Mouse (Mus musculus): ENCODE measurements around the gene Fndc3b. TPM values are rescaled to one million over a fixed set of nuclear protein-coding genes. Genes with fewer than 3 reads are reported as not detected.

Gene Fndc3b
- polyA plus RNA-seq, 1 experiment from 2014 or later, result 14.0 TPM

GRCm38 (mm10) chr3:27624974-27625591, 86.0 kb downstream of the Fndc3b start:
- Histone ChIP-seq H3K4me1 (ENCODE audit: control insufficient read depth, insufficient read depth, low read length) (no peaks in the 10 kb centered on the region), H3K4me3 (ENCODE audit: low read length) (no peak overlapping the region), H3K27ac (ENCODE audit: low read length) (no peak overlapping the region), H3K27me3 (replicated peaks; ENCODE audit: control insufficient read depth, insufficient read depth, low read length) (no peaks in the 10 kb centered on the region), H3K36me3 (ENCODE audit: control insufficient read depth, insufficient read depth, low read length) (peaks cover 4% of the 10 kb centered on the region; the same call in 1 of the 2 replicates), H3K9ac (ENCODE audit: low read depth, low read length) (no peak overlapping the region), H3K4me2 (ENCODE audit: low read depth, low read length) (no peak overlapping the region), H3K9me3 (ENCODE audit: control insufficient read depth, low read length) (no peaks in the 10 kb centered on the region)
- ATAC-seq, result no peak
- WGBS, result 76% methylated on average over 12 of the region's 12 CpGs

DNA sequence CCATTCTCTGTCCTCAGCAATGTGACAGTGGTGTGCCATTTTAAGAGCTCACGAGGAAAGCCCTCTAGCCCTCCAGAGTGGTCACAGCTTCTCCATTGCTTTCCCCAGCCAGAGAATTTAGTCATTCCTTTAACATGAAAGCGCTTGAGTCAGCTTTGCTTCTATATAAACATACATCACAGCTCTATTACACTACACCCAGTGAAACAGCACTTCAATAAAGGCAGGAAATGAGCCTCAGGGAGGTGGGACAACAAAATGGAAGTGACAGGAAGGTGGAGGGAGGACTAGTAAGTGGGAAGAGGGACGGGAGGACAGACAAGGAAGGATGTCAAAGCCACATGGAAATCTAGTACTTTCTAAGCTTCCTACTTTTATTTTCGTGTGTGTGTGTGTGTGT, 88.7 kb downstream of the Fndc3b start:
- no peak overlapping the region for H3K27ac ChIP-seq (ENCODE audit: low read length)
- WGBS, result 50% methylated on average over 4 of the region's 4 CpGs

DNA sequence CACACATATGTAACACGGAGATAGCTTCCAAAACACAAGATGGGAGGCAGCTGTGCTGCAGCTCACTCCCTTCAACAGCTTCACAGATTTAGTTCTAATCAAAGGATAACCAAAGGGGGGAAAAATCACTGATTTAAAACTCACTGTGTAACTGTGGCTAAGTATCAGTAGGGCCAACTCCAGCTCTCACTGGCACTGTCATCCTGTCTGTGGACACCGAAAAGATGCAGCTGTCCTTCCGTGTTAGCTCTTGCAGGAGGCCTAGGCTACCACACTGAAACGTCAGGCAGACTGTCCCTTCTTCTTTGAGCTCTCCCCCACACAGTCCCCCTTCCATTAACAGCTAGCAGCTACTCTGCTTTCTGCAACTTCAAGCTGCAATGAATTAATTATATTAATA, 89.9 kb downstream of the Fndc3b start:
- Histone ChIP-seq H3K9ac (ENCODE audit: low read depth, low read length) (no peak overlapping the region), H3K27me3 (replicated peaks; ENCODE audit: control insufficient read depth, insufficient read depth, low read length) (no peaks in the 10 kb centered on the region), H3K4me1 (ENCODE audit: control insufficient read depth, insufficient read depth, low read length) (peaks cover 21% of the 10 kb centered on the region), H3K4me3 (ENCODE audit: low read length) (no peak overlapping the region), H3K27ac (ENCODE audit: low read length) (no peak overlapping the region), H3K36me3 (ENCODE audit: control insufficient read depth, insufficient read depth, low read length) (peaks cover 4% of the 10 kb centered on the region; the same call in 1 of the 2 replicates), H3K9me3 (ENCODE audit: control insufficient read depth, low read length) (no peaks in the 10 kb centered on the region), H3K4me2 (ENCODE audit: low read depth, low read length) (no peak overlapping the region)
- 64% methylated on average over 4 of the region's 4 CpGs for WGBS
- no peak for ATAC-seq

More for the DNA sequence above, 88.7 kb downstream of the Fndc3b start:
- H3K9me3 ChIP-seq (ENCODE audit: control insufficient read depth, low read length), result no peaks in the 10 kb centered on the region
- H3K4me3 ChIP-seq (ENCODE audit: low read length), result no peak overlapping the region
- H3K27me3 ChIP-seq (replicated peaks; ENCODE audit: control insufficient read depth, insufficient read depth, low read length), result no peaks in the 10 kb centered on the region
- H3K9ac ChIP-seq (ENCODE audit: low read depth, low read length), result no peak overlapping the region
- H3K36me3 ChIP-seq (ENCODE audit: control insufficient read depth, insufficient read depth, low read length), result peaks cover 4% of the 10 kb centered on the region; the same call in 1 of the 2 replicates
- peak; percentile 34; the same call in 1 of the 2 replicates for ATAC-seq
- H3K4me2 ChIP-seq (ENCODE audit: low read depth, low read length), result no peak overlapping the region
- H3K4me1 ChIP-seq (ENCODE audit: control insufficient read depth, insufficient read depth, low read length), result peaks cover 9% of the 10 kb centered on the region

DNA sequence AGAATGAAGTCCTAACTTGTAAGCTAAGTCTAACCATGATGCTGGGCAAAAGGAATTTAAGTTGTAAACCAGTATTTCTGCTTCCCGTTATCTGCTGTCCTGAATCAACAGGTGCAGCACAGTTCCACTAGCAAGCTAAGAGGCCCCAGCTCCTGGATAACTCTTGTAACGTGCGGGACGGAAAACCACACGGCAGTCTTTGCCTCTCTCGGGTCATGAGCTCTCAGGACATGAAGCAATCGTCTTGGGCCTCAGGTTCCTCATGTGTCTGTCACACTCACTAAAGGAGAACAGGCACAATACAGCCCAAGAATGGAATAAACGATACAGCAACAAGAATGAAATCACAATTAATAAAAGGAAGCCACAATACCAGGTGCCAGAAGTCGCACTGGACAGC, 93.4 kb downstream of the Fndc3b start:
- H3K4me3 ChIP-seq (ENCODE audit: low read length), result no peak overlapping the region
- H3K4me1 ChIP-seq (ENCODE audit: control insufficient read depth, insufficient read depth, low read length), result peaks cover 25% of the 10 kb centered on the region
- ATAC-seq, result peak; percentile 31; the same call in 1 of the 2 replicates
- 68% methylated on average over 9 of the region's 9 CpGs for WGBS
- no peaks in the 10 kb centered on the region for H3K36me3 ChIP-seq (ENCODE audit: control insufficient read depth, insufficient read depth, low read length)
- 0 out of 2 replicates have a peak overlapping the region, but pooled peaks have one; percentile 29 for H3K27ac ChIP-seq (ENCODE audit: low read length)
- no peaks in the 10 kb centered on the region for H3K9me3 ChIP-seq (ENCODE audit: control insufficient read depth, low read length)
- H3K9ac ChIP-seq (ENCODE audit: low read depth, low read length), result no peak overlapping the region
- no peak overlapping the region for H3K4me2 ChIP-seq (ENCODE audit: low read depth, low read length)
- no peaks in the 10 kb centered on the region for H3K27me3 ChIP-seq (replicated peaks; ENCODE audit: control insufficient read depth, insufficient read depth, low read length)

- no peak for ATAC-seq
- Histone ChIP-seq H3K4me2 (ENCODE audit: low read depth, low read length) (no peak overlapping the region), H3K9ac (ENCODE audit: low read depth, low read length) (no peak overlapping the region), H3K4me3 (ENCODE audit: low read length) (no peak overlapping the region), H3K27ac (ENCODE audit: low read length) (peak overlapping the region; percentile 29; the same call in 1 of the 2 replicates), H3K9me3 (ENCODE audit: control insufficient read depth, low read length) (no peaks in the 10 kb centered on the region), H3K36me3 (ENCODE audit: control insufficient read depth, insufficient read depth, low read length) (no peaks in the 10 kb centered on the region), H3K4me1 (ENCODE audit: control insufficient read depth, insufficient read depth, low read length) (peaks cover 25% of the 10 kb centered on the region), H3K27me3 (replicated peaks; ENCODE audit: control insufficient read depth, insufficient read depth, low read length) (no peaks in the 10 kb centered on the region)
- 68% methylated on average over 1 of the region's 1 CpGs for WGBS
These were observed 93.9 kb downstream of the Fndc3b start for GRCm38 (mm10) chr3:27617237-27617499.

GRCm38 (mm10) chr3:27616421-27617236, 94.5 kb downstream of the Fndc3b start:
- 0 out of 2 replicates have a peak overlapping the region, but pooled peaks have one; percentile 31 for H3K27ac ChIP-seq (ENCODE audit: low read length)
- no peak overlapping the region for H3K9ac ChIP-seq (ENCODE audit: low read depth, low read length)
- no peak overlapping the region for H3K4me2 ChIP-seq (ENCODE audit: low read depth, low read length)
- no peaks in the 10 kb centered on the region for H3K27me3 ChIP-seq (replicated peaks; ENCODE audit: control insufficient read depth, insufficient read depth, low read length)
- 43% methylated on average over 19 of the region's 19 CpGs for WGBS
- H3K36me3 ChIP-seq (ENCODE audit: control insufficient read depth, insufficient read depth, low read length), result no peaks in the 10 kb centered on the region
- H3K9me3 ChIP-seq (ENCODE audit: control insufficient read depth, low read length), result no peaks in the 10 kb centered on the region
- H3K4me3 ChIP-seq (ENCODE audit: low read length), result no peak overlapping the region
- ATAC-seq, result peak; percentile 65
- H3K4me1 ChIP-seq (ENCODE audit: control insufficient read depth, insufficient read depth, low read length), result peaks cover 25% of the 10 kb centered on the region

DNA sequence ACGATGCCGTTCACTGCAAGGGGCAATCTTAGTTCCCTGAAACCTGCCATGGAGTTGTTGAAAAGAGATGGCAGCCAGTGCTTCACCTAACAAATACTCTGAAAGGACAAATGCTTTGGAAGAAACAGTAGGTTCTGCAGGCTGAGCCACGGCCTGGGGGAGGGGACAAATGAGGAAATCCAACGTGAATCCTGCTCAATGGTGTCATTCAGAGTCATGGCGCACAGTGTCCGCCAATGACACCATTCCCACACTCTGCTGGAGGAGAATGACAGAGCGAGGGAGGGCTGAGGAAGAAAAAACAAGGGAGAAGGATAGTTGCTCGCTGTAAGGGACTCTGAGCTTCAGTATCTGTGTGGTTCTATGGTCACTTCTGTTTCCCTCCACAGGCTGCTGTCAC, 95.6 kb downstream of the Fndc3b start:
- ATAC-seq, result no peak
- Histone ChIP-seq H3K27me3 (replicated peaks; ENCODE audit: control insufficient read depth, insufficient read depth, low read length) (no peaks in the 10 kb centered on the region), H3K9me3 (ENCODE audit: control insufficient read depth, low read length) (no peaks in the 10 kb centered on the region), H3K4me2 (ENCODE audit: low read depth, low read length) (no peak overlapping the region), H3K36me3 (ENCODE audit: control insufficient read depth, insufficient read depth, low read length) (no peaks in the 10 kb centered on the region), H3K4me3 (ENCODE audit: low read length) (no peak overlapping the region), H3K4me1 (ENCODE audit: control insufficient read depth, insufficient read depth, low read length) (peaks cover 28% of the 10 kb centered on the region), H3K27ac (ENCODE audit: low read length) (no peak overlapping the region), H3K9ac (ENCODE audit: low read depth, low read length) (no peak overlapping the region)
- 72% methylated on average over 8 of the region's 8 CpGs for WGBS

DNA sequence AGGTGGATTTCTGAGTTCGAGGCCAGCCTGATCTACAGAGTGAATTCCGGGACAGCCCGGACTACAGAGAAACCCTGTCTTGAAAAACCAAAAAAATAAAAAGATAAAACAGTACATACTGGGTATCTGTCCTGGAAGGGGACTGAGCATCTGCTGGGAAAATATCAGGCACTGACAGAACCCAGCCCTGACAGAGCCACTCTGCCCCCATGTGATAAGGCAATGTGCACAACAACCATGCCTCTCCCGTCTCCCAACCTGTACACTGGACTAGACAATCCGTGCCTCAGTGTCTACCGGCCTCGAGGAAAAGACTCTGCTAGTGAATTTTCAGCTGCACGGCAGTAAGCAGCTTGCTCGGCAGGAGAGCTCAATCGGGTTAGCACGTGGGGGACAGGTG, 97.3 kb downstream of the Fndc3b start:
- Histone ChIP-seq H3K4me1 (ENCODE audit: control insufficient read depth, insufficient read depth, low read length) (peaks cover 28% of the 10 kb centered on the region), H3K27ac (ENCODE audit: low read length) (no peak overlapping the region), H3K4me3 (ENCODE audit: low read length) (no peak overlapping the region), H3K9me3 (ENCODE audit: control insufficient read depth, low read length) (no peaks in the 10 kb centered on the region), H3K36me3 (ENCODE audit: control insufficient read depth, insufficient read depth, low read length) (no peaks in the 10 kb centered on the region), H3K4me2 (ENCODE audit: low read depth, low read length) (no peak overlapping the region), H3K9ac (ENCODE audit: low read depth, low read length) (no peak overlapping the region), H3K27me3 (replicated peaks; ENCODE audit: control insufficient read depth, insufficient read depth, low read length) (no peaks in the 10 kb centered on the region)
- ATAC-seq, result no peak
- WGBS, result 89% methylated on average over 11 of the region's 11 CpGs

DNA sequence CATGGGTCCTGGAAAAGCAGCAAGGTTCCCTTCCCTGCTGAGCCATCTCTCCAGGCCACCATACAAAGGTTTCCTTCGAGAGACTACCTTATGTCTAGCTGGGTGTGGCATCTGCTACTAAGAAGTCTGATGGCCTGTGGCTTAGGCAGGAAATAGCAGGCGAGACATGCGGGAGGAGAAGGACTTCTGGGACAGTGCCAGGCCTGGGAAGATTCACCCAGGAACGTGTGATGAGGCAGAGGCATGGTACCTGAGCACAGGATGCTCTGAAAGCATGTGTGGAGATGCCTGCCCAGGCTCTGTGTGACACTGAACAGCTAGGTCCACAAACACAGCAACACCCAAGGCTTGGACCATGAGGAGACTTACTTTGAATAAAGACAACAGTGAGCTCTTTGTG, 98.1 kb downstream of the Fndc3b start:
- Histone ChIP-seq H3K9me3 (ENCODE audit: control insufficient read depth, low read length) (no peaks in the 10 kb centered on the region), H3K9ac (ENCODE audit: low read depth, low read length) (no peak overlapping the region), H3K4me2 (ENCODE audit: low read depth, low read length) (no peak overlapping the region), H3K4me3 (ENCODE audit: low read length) (no peak overlapping the region), H3K27ac (ENCODE audit: low read length) (no peak overlapping the region), H3K27me3 (replicated peaks; ENCODE audit: control insufficient read depth, insufficient read depth, low read length) (no peaks in the 10 kb centered on the region), H3K36me3 (ENCODE audit: control insufficient read depth, insufficient read depth, low read length) (no peaks in the 10 kb centered on the region), H3K4me1 (ENCODE audit: control insufficient read depth, insufficient read depth, low read length) (peaks cover 30% of the 10 kb centered on the region)
- 55% methylated on average over 4 of the region's 4 CpGs for WGBS
- no peak for ATAC-seq

Measured in intestine, embryonic 16.5 days (tissue).